In genomic region chr2:74679980-74680379, GRCm38 (mm10) we compare ENCODE assay signal across 17 mouse cellular contexts. TPM values are rescaled to one million over a fixed set of nuclear protein-coding genes. Genes with fewer than 3 reads are reported as not detected.
DNase-seq lines count a peak whose midpoint lies in the region; ATAC-seq and TF ChIP-seq lines count a peak whose summit lies in the region.
"Had no signal": no experiment of that assay in that cellular context is flagged by ENCODE, and none has a peak within 500 bp of the region (broad histone marks: within the 10 kb centered on the region; RNA-seq: fewer than 3 reads in every experiment).

No protein-coding gene starts in this region.

- intact Hi-C loops in gastrocnemius, adult 2 months (cut with DNase I), result no loop called here

- H3K27me3 ChIP-seq in liver, postnatal 0 days (ENCODE audit: insufficient read depth, low read length), result peaks cover 100% of the 10 kb centered on the region
- H3K27me3 ChIP-seq in liver, embryonic 12.5 days (replicated peaks), result peaks cover 100% of the 10 kb centered on the region
- H3K27me3 ChIP-seq in limb, embryonic 13.5 days, result peaks cover 71% of the 10 kb centered on the region

- no peak for ATAC-seq in liver, postnatal 0 days
- no peak for ATAC-seq in liver, embryonic 12.5 days
- ATAC-seq in limb, embryonic 13.5 days (ENCODE audit: low FRiP score, low read depth), result no peak
- ATAC-seq: forebrain, embryonic 16.5 days had no signal

- H3K36me3 ChIP-seq in liver, postnatal 0 days (replicated peaks; ENCODE audit: insufficient read depth, low read length), result no peaks in the 10 kb centered on the region
- H3K36me3 ChIP-seq in liver, embryonic 12.5 days, result no peaks in the 10 kb centered on the region
- 0 out of 2 replicates have a peak, but pooled peaks cover 5% of the 10 kb centered on the region for H3K36me3 ChIP-seq in limb, embryonic 13.5 days
- H3K36me3 ChIP-seq: midbrain, embryonic 12.5 days; stomach, embryonic 15.5 days had no signal

- DNase-seq in gastrocnemius, adult 2 months, result no peak
- DNase-seq in gastrocnemius, postnatal 25 days, result no peak
- peak; percentile 13 for DNase-seq in liver, postnatal 0 days
- DNase-seq in cerebellum, postnatal 4 days (ENCODE audit: low spot score in 2 of 2), result no peak
- DNase-seq in urinary bladder, postnatal 4 days (ENCODE audit: low spot score in 2 of 2), result no peak
- no peak for DNase-seq in left cerebral cortex, adult 9 months (ENCODE audit: low spot score in 2 of 2)
- DNase-seq: adrenal gland, adult 8-10 months; gastrocnemius, postnatal 36 days; right cerebral cortex, postnatal 25 days had no signal

- H3K4me1 ChIP-seq in liver, postnatal 0 days (ENCODE audit: insufficient read depth), result peaks cover 3% of the 10 kb centered on the region; the same call in 1 of the 2 replicates
- H3K4me1 ChIP-seq in liver, embryonic 12.5 days, result peaks cover 13% of the 10 kb centered on the region
- peaks cover 11% of the 10 kb centered on the region; the same call in 1 of the 2 replicates for H3K4me1 ChIP-seq in limb, embryonic 13.5 days

- TF ChIP-seq EP300 in liver, postnatal 0 days (IDR thresholded peaks at IDR 0.05; ENCODE audit: low read depth), result no peak

- no peak overlapping the region for H3K4me2 ChIP-seq in liver, postnatal 0 days (ENCODE audit: low read depth, low read length)
- H3K4me2 ChIP-seq in liver, embryonic 12.5 days, result no peak overlapping the region
- H3K4me2 ChIP-seq in limb, embryonic 13.5 days (replicated peaks), result peak overlapping the region; percentile 75
- H3K4me2 ChIP-seq: hindbrain, embryonic 14.5 days; midbrain, embryonic 12.5 days; stomach, embryonic 15.5 days had no signal

- peak overlapping the region; percentile 33 for H3K4me3 ChIP-seq in gastrocnemius, adult 2 months
- H3K4me3 ChIP-seq in liver, postnatal 0 days (ENCODE audit: low read depth, low read length), result no peak overlapping the region
- no peak overlapping the region for H3K4me3 ChIP-seq in liver, embryonic 12.5 days
- peak overlapping the region; percentile 79 for H3K4me3 ChIP-seq in limb, embryonic 13.5 days
- H3K4me3 ChIP-seq: midbrain, embryonic 12.5 days; stomach, embryonic 15.5 days had no signal

- no peak overlapping the region for H3K27ac ChIP-seq in gastrocnemius, adult 2 months
- no peak overlapping the region for H3K27ac ChIP-seq in liver, postnatal 0 days (ENCODE audit: low read depth)
- H3K27ac ChIP-seq in liver, embryonic 12.5 days, result no peak overlapping the region
- H3K27ac ChIP-seq in limb, embryonic 13.5 days, result peak overlapping the region; percentile 98
- H3K27ac ChIP-seq: hindbrain, embryonic 14.5 days; midbrain, embryonic 12.5 days; stomach, embryonic 15.5 days had no signal

- 1% methylated on average over 23 of the region's 23 CpGs for WGBS in liver, postnatal 0 days (ENCODE audit: insufficient replicate concordance)
- under 1% methylated on average over 23 of the region's 23 CpGs for WGBS in liver, embryonic 12.5 days (ENCODE audit: insufficient replicate concordance)
- 2% methylated on average over 23 of the region's 23 CpGs for WGBS in limb, embryonic 13.5 days

- H3K9ac ChIP-seq in liver, postnatal 0 days (replicated peaks), result no peak overlapping the region
- no peak overlapping the region for H3K9ac ChIP-seq in liver, embryonic 12.5 days
- H3K9ac ChIP-seq in limb, embryonic 13.5 days, result peak overlapping the region; percentile 99
- H3K9ac ChIP-seq: hindbrain, embryonic 14.5 days; midbrain, embryonic 12.5 days; stomach, embryonic 15.5 days had no signal

- no peaks in the 10 kb centered on the region for H3K9me3 ChIP-seq in liver, postnatal 0 days (ENCODE audit: low read length)
- no peaks in the 10 kb centered on the region for H3K9me3 ChIP-seq in liver, embryonic 12.5 days (replicated peaks)
- no peaks in the 10 kb centered on the region for H3K9me3 ChIP-seq in limb, embryonic 13.5 days
- H3K9me3 ChIP-seq: midbrain, embryonic 12.5 days; stomach, embryonic 15.5 days had no signal

- TF ChIP-seq CTCF in gastrocnemius, adult 2 months (IDR thresholded peaks at IDR 0.05), result no peak
- no peak for TF ChIP-seq CTCF in liver, postnatal 0 days (IDR thresholded peaks at IDR 0.05; ENCODE audit: low read depth)

RNA-seq across cellular contexts. Expression of gene Hoxd11, which starts 0.6 kb away (rescaled TPM):
- total RNA-seq in gastrocnemius, adult 2 months (2021), result not detected
- under 1 TPM in 1 of 2 experiments, not detected in 1; 0.26 TPM for total RNA-seq in gastrocnemius, postnatal 25 days (2021)
- polyA plus RNA-seq in liver, postnatal 0 days (2015; fragmentation: Nextera tagmentation; extraction: Ambion mirVana), result not detected in 2 replicates
- not detected in 2 replicates for polyA plus RNA-seq in liver, embryonic 12.5 days (2016; fragmentation: Nextera tagmentation; extraction: Ambion mirVana)
- 19.1 TPM in 2 replicates for polyA plus RNA-seq in limb, embryonic 13.5 days (2015; fragmentation: Nextera tagmentation; extraction: Ambion mirVana)
- total RNA-seq: adrenal gland, adult 8-10 months; gastrocnemius, postnatal 36 days; layer of hippocampus, postnatal 14 days had no signal
- polyA plus RNA-seq: forebrain, embryonic 16.5 days; hindbrain, embryonic 14.5 days; liver, embryonic 16.5 days; midbrain, embryonic 12.5 days had no signal

RNA-seq across cellular contexts. Expression of gene Hoxd12, which starts 5.2 kb away (rescaled TPM):
- not detected for total RNA-seq in gastrocnemius, adult 2 months (2021)
- not detected for total RNA-seq in gastrocnemius, postnatal 25 days (2021)
- polyA plus RNA-seq in liver, postnatal 0 days (2015; fragmentation: Nextera tagmentation; extraction: Ambion mirVana), result not detected in 2 replicates
- not detected in 2 replicates for polyA plus RNA-seq in liver, embryonic 12.5 days (2016; fragmentation: Nextera tagmentation; extraction: Ambion mirVana)
- polyA plus RNA-seq in limb, embryonic 13.5 days (2015; fragmentation: Nextera tagmentation; extraction: Ambion mirVana), result 59.3 and 67.1 TPM in 2 replicates
- total RNA-seq: adrenal gland, adult 8-10 months; gastrocnemius, postnatal 36 days; layer of hippocampus, postnatal 14 days had no signal
- polyA plus RNA-seq: forebrain, embryonic 16.5 days; hindbrain, embryonic 14.5 days; liver, embryonic 16.5 days; midbrain, embryonic 12.5 days had no signal

RNA-seq across cellular contexts. Expression of gene Hoxd10, which starts 11.7 kb away (rescaled TPM):
- total RNA-seq in gastrocnemius, adult 2 months (2021), result 1 to 10 TPM; 4.0 to 4.8 TPM
- 1 to 10 TPM; 1.5 to 4.5 TPM for total RNA-seq in gastrocnemius, postnatal 25 days (2021)
- not detected in 2 replicates for polyA plus RNA-seq in liver, postnatal 0 days (2015; fragmentation: Nextera tagmentation; extraction: Ambion mirVana)
- not detected in 2 replicates for polyA plus RNA-seq in liver, embryonic 12.5 days (2016; fragmentation: Nextera tagmentation; extraction: Ambion mirVana)
- polyA plus RNA-seq in limb, embryonic 13.5 days (2015; fragmentation: Nextera tagmentation; extraction: Ambion mirVana), result 26.0 and 26.2 TPM in 2 replicates
- total RNA-seq: adrenal gland, adult 8-10 months; layer of hippocampus, postnatal 14 days had no signal
- polyA plus RNA-seq: forebrain, embryonic 16.5 days; hindbrain, embryonic 14.5 days; liver, embryonic 16.5 days; midbrain, embryonic 12.5 days had no signal

RNA-seq across cellular contexts. Expression of gene Hoxd13, which starts 11.9 kb away (rescaled TPM):
- total RNA-seq in gastrocnemius, adult 2 months (2021), result not detected
- total RNA-seq in gastrocnemius, postnatal 25 days (2021), result not detected
- not detected in 2 replicates for polyA plus RNA-seq in liver, postnatal 0 days (2015; fragmentation: Nextera tagmentation; extraction: Ambion mirVana)
- 0.10 TPM in 1 of 2 replicates, not detected in the other for polyA plus RNA-seq in liver, embryonic 12.5 days (2016; fragmentation: Nextera tagmentation; extraction: Ambion mirVana)
- 48.5 and 55.5 TPM in 2 replicates for polyA plus RNA-seq in limb, embryonic 13.5 days (2015; fragmentation: Nextera tagmentation; extraction: Ambion mirVana)
- total RNA-seq: adrenal gland, adult 8-10 months; gastrocnemius, postnatal 36 days; layer of hippocampus, postnatal 14 days had no signal
- polyA plus RNA-seq: forebrain, embryonic 16.5 days; liver, embryonic 16.5 days; midbrain, embryonic 12.5 days; stomach, embryonic 15.5 days had no signal

RNA-seq across cellular contexts. Expression of gene Hoxd9, which starts 17.5 kb away (rescaled TPM):
- total RNA-seq in gastrocnemius, adult 2 months (2021), result 10 to 100 TPM; 15.8 to 19.1 TPM
- total RNA-seq in gastrocnemius, postnatal 25 days (2021), result 10 to 100 TPM in 1 of 2 experiments, 1 to 10 TPM in 1; 5.7 to 14.7 TPM
- not detected in 2 replicates for polyA plus RNA-seq in liver, postnatal 0 days (2015; fragmentation: Nextera tagmentation; extraction: Ambion mirVana)
- polyA plus RNA-seq in liver, embryonic 12.5 days (2016; fragmentation: Nextera tagmentation; extraction: Ambion mirVana), result 0.06 TPM in 1 of 2 replicates, not detected in the other
- 10.7 and 10.9 TPM in 2 replicates for polyA plus RNA-seq in limb, embryonic 13.5 days (2015; fragmentation: Nextera tagmentation; extraction: Ambion mirVana)
- total RNA-seq: layer of hippocampus, postnatal 14 days had no signal
- polyA plus RNA-seq: forebrain, embryonic 16.5 days; liver, embryonic 16.5 days; midbrain, embryonic 12.5 days had no signal

Comparison
In these comparisons a context has a peak if more than half of its experiments do, and no peak if none do; other contexts are left out.
1. H3K4me3 ChIP-seq: peak in gastrocnemius, adult 2 months (single experiment) and limb, embryonic 13.5 days (single experiment); none in liver, postnatal 0 days (single experiment) and liver, embryonic 12.5 days (single experiment).
2. RNA of gene Hoxd11, which starts 0.6 kb away (polyA plus RNA-seq): 19.1 TPM in limb, embryonic 13.5 days; not detected in liver, embryonic 12.5 days and not detected in liver, postnatal 0 days; every median in the first group is over 10 times any median in the second.
3. RNA of gene Hoxd12, which starts 5.2 kb away (polyA plus RNA-seq): 59.3 to 67.1 TPM in limb, embryonic 13.5 days; not detected in liver, embryonic 12.5 days and not detected in liver, postnatal 0 days; every median in the first group is over 10 times any median in the second.
4. RNA of gene Hoxd10, which starts 11.7 kb away (polyA plus RNA-seq): 26.0 to 26.2 TPM in limb, embryonic 13.5 days; not detected in liver, embryonic 12.5 days and not detected in liver, postnatal 0 days; every median in the first group is over 10 times any median in the second.